Mouse (Mus musculus) small intestine, adult 2 months (tissue): ENCODE measurements around the gene Csnk2b.

ENCODE experiments used
- CTCF ChIP-seq: fragments of 200-500 bp; IDR thresholded peaks from 2 replicates; pipeline ENCODE4 v1.5.1; 2012; ENCODE audit warnings: low read depth, mild to moderate bottlenecking, control low read depth, inconsistent platforms, low read length, moderate library complexity, mixed read lengths; ENCODE audit not compliant: insufficient replicate concordance, insufficient read length; ENCODE audit errors: extremely low read depth
- POLR2A ChIP-seq: fragments of 200-500 bp; IDR thresholded peaks from 2 replicates; pipeline ENCODE4 v1.6.1; 2012; ENCODE audit warnings: low read depth, mild to moderate bottlenecking, control low read depth, inconsistent platforms, low read length, moderate library complexity

- no peak for TF ChIP-seq CTCF
- TF ChIP-seq POLR2A = peak; percentile 31
These were observed 13.1 kb upstream of the Csnk2b start, which contains the start of gene Bag6 for GRCm38 (mm10) chr17:35134801-35135590.
